Comparison of ENCODE assay signal across 14 mouse cellular contexts in genomic region chr11:59239428-59239785, GRCm38 (mm10). TPM values are rescaled to one million over a fixed set of nuclear protein-coding genes. Genes with fewer than 3 reads are reported as not detected.
DNase-seq lines count a peak whose midpoint lies in the region; ATAC-seq lines count a peak whose summit lies in the region.
"Had no signal": no experiment of that assay in that cellular context is flagged by ENCODE, and none has a peak within 500 bp of the region (broad histone marks: within the 10 kb centered on the region; RNA-seq: fewer than 3 reads in every experiment).

No protein-coding gene starts in this region.

- 0 out of 2 replicates have a peak overlapping the region, but pooled peaks have one; percentile 10 for H3K4me2 ChIP-seq in heart, embryonic 15.5 days
- 0 out of 2 replicates have a peak overlapping the region, but pooled peaks have one; percentile 0 for H3K4me2 ChIP-seq in limb, embryonic 13.5 days (replicated peaks)
- H3K4me2 ChIP-seq: liver, embryonic 12.5 days had no signal

- ATAC-seq in heart, embryonic 15.5 days (replicated peaks; ENCODE audit: insufficient number of reproducible peaks, insufficient read depth, low FRiP score, low read depth), result no peak
- ATAC-seq in limb, embryonic 13.5 days (ENCODE audit: low FRiP score, low read depth), result no peak
- no peak for ATAC-seq in monocyte, adult 5-6 weeks (replicated peaks; ENCODE audit: insufficient number of reproducible peaks, low FRiP score, low TSS enrichment, poor library complexity, severe bottlenecking)

- H3K27me3 ChIP-seq in heart, embryonic 15.5 days, result peaks cover 56% of the 10 kb centered on the region
- peaks cover 66% of the 10 kb centered on the region for H3K27me3 ChIP-seq in embryonic facial prominence, embryonic 10.5 days (replicated peaks; ENCODE audit: low read depth, poor library complexity, severe bottlenecking)
- peaks cover 37% of the 10 kb centered on the region for H3K27me3 ChIP-seq in limb, embryonic 13.5 days

- 50% methylated on average over 4 of the region's 4 CpGs for WGBS in heart, embryonic 15.5 days
- WGBS in embryonic facial prominence, embryonic 10.5 days, result 55% methylated on average over 4 of the region's 4 CpGs
- WGBS in limb, embryonic 13.5 days, result 19% methylated on average over 4 of the region's 4 CpGs

- H3K4me3 ChIP-seq in heart, embryonic 15.5 days, result no peak overlapping the region
- H3K4me3 ChIP-seq in embryonic facial prominence, embryonic 10.5 days, result peak overlapping the region; percentile 26; the same call in 1 of the 2 replicates
- H3K4me3 ChIP-seq in limb, embryonic 13.5 days, result no peak overlapping the region
- H3K4me3 ChIP-seq: layer of hippocampus, adult 2 months; liver, embryonic 12.5 days had no signal

- peaks cover 9% of the 10 kb centered on the region for H3K4me1 ChIP-seq in heart, embryonic 15.5 days (replicated peaks)
- H3K4me1 ChIP-seq in embryonic facial prominence, embryonic 10.5 days, result peaks cover 20% of the 10 kb centered on the region
- peaks cover 24% of the 10 kb centered on the region for H3K4me1 ChIP-seq in limb, embryonic 13.5 days

- no peak overlapping the region for H3K27ac ChIP-seq in heart, embryonic 15.5 days
- H3K27ac ChIP-seq in embryonic facial prominence, embryonic 10.5 days (replicated peaks), result peak overlapping the region; percentile 21; the same call in 1 of the 2 replicates
- no peak overlapping the region for H3K27ac ChIP-seq in limb, embryonic 13.5 days
- H3K27ac ChIP-seq: layer of hippocampus, adult 2 months; liver, embryonic 12.5 days had no signal

- H3K9ac ChIP-seq in heart, embryonic 15.5 days, result no peak overlapping the region
- H3K9ac ChIP-seq in limb, embryonic 13.5 days, result no peak overlapping the region
- H3K9ac ChIP-seq: liver, embryonic 12.5 days had no signal

- H3K36me3 ChIP-seq in heart, embryonic 15.5 days, result no peaks in the 10 kb centered on the region
- no peaks in the 10 kb centered on the region for H3K36me3 ChIP-seq in embryonic facial prominence, embryonic 10.5 days (replicated peaks)
- no peaks in the 10 kb centered on the region for H3K36me3 ChIP-seq in limb, embryonic 13.5 days
- H3K36me3 ChIP-seq: liver, embryonic 12.5 days had no signal

- no peak for DNase-seq in heart, adult 18-20 months
- no peak for DNase-seq in embryonic facial prominence, embryonic 10.5 days (ENCODE audit: low spot score)
- DNase-seq in forelimb bud, embryonic 11.5 days (ENCODE audit: low read depth, low spot score), result peak; percentile 20
- DNase-seq in urinary bladder, adult 2 months (ENCODE audit: low spot score), result no peak
- no peak for DNase-seq in layer of hippocampus, adult 8-10 months (ENCODE audit: low spot score in 2 of 2)

- no peaks in the 10 kb centered on the region for H3K9me3 ChIP-seq in heart, embryonic 15.5 days (replicated peaks)
- H3K9me3 ChIP-seq in embryonic facial prominence, embryonic 10.5 days, result no peaks in the 10 kb centered on the region
- no peaks in the 10 kb centered on the region for H3K9me3 ChIP-seq in limb, embryonic 13.5 days
- H3K9me3 ChIP-seq: liver, embryonic 12.5 days had no signal

RNA-seq across cellular contexts. Expression of gene Arf1, which starts 11.3 kb away (rescaled TPM):
- polyA plus RNA-seq in heart, embryonic 15.5 days (2015; fragmentation: Nextera tagmentation; extraction: Ambion mirVana), result 528 and 586 TPM in 2 replicates
- 100 to 1,000 TPM; 261 to 267 TPM for total RNA-seq in heart, adult 18-20 months (2021)
- 645 and 651 TPM in 2 replicates for polyA plus RNA-seq in embryonic facial prominence, embryonic 10.5 days (2016; fragmentation: Nextera tagmentation; extraction: Ambion mirVana)
- 702 and 716 TPM in 2 replicates for polyA plus RNA-seq in limb, embryonic 13.5 days (2015; fragmentation: Nextera tagmentation; extraction: Ambion mirVana)
- 337 to 405 TPM (median 396 TPM) in 3 replicates for total RNA-seq in monocyte, adult 5-6 weeks (2017)
- polyA plus RNA-seq in urinary bladder, adult 2 months (2012; rRNA removed), result 531 and 605 TPM in 2 replicates
- total RNA-seq in layer of hippocampus, adult 8-10 months (2022), result 100 to 1,000 TPM; 479 to 502 (median 488) TPM

RNA-seq across cellular contexts. Expression of gene 2310033P09Rik, which starts 31.3 kb away (rescaled TPM):
- 17.7 and 18.4 TPM in 2 replicates for polyA plus RNA-seq in heart, embryonic 15.5 days (2015; fragmentation: Nextera tagmentation; extraction: Ambion mirVana)
- total RNA-seq in heart, adult 18-20 months (2021), result 10 to 100 TPM in 1 of 2 experiments, 1 to 10 TPM in 1; 9.9 to 11.8 TPM
- polyA plus RNA-seq in embryonic facial prominence, embryonic 10.5 days (2016; fragmentation: Nextera tagmentation; extraction: Ambion mirVana), result 43.9 and 46.0 TPM in 2 replicates
- 34.1 and 37.4 TPM in 2 replicates for polyA plus RNA-seq in limb, embryonic 13.5 days (2015; fragmentation: Nextera tagmentation; extraction: Ambion mirVana)
- 8.9 to 16.8 TPM (median 16.4 TPM) in 3 replicates for total RNA-seq in monocyte, adult 5-6 weeks (2017)
- 23.8 and 26.1 TPM in 2 replicates for polyA plus RNA-seq in urinary bladder, adult 2 months (2012; rRNA removed)
- 10 to 100 TPM; 18.9 to 24.8 (median 22.0) TPM for total RNA-seq in layer of hippocampus, adult 8-10 months (2022)

RNA-seq across cellular contexts. Expression of gene Mrpl55, which starts 37.1 kb away (rescaled TPM):
- polyA plus RNA-seq in heart, embryonic 15.5 days (2015; fragmentation: Nextera tagmentation; extraction: Ambion mirVana), result 99.8 and 114 TPM in 2 replicates
- total RNA-seq in heart, adult 18-20 months (2021), result 100 to 1,000 TPM; 122 to 133 TPM
- polyA plus RNA-seq in embryonic facial prominence, embryonic 10.5 days (2016; fragmentation: Nextera tagmentation; extraction: Ambion mirVana), result 119 and 128 TPM in 2 replicates
- 90.5 and 91.5 TPM in 2 replicates for polyA plus RNA-seq in limb, embryonic 13.5 days (2015; fragmentation: Nextera tagmentation; extraction: Ambion mirVana)
- 21.2 to 48.1 TPM (median 23.8 TPM) in 3 replicates for total RNA-seq in monocyte, adult 5-6 weeks (2017)
- 35.2 and 35.4 TPM in 2 replicates for polyA plus RNA-seq in urinary bladder, adult 2 months (2012; rRNA removed)
- total RNA-seq in layer of hippocampus, adult 8-10 months (2022), result 10 to 100 TPM; 31.2 to 40.8 (median 36.1) TPM

RNA-seq across cellular contexts. Expression of gene Guk1, which starts 47.4 kb away (rescaled TPM):
- polyA plus RNA-seq in heart, embryonic 15.5 days (2015; fragmentation: Nextera tagmentation; extraction: Ambion mirVana), result 109 and 125 TPM in 2 replicates
- 100 to 1,000 TPM; 108 to 133 TPM for total RNA-seq in heart, adult 18-20 months (2021)
- 133 and 146 TPM in 2 replicates for polyA plus RNA-seq in embryonic facial prominence, embryonic 10.5 days (2016; fragmentation: Nextera tagmentation; extraction: Ambion mirVana)
- 136 and 138 TPM in 2 replicates for polyA plus RNA-seq in limb, embryonic 13.5 days (2015; fragmentation: Nextera tagmentation; extraction: Ambion mirVana)
- 23.1 to 45.9 TPM (median 32.7 TPM) in 3 replicates for total RNA-seq in monocyte, adult 5-6 weeks (2017)
- 99.0 and 118 TPM in 2 replicates for polyA plus RNA-seq in urinary bladder, adult 2 months (2012; rRNA removed)
- total RNA-seq in layer of hippocampus, adult 8-10 months (2022), result 100 to 1,000 TPM; 135 to 149 (median 141) TPM

RNA-seq across cellular contexts. Expression of gene Wnt3a, which starts 51.1 kb away (rescaled TPM):
- not detected in 2 replicates for polyA plus RNA-seq in heart, embryonic 15.5 days (2015; fragmentation: Nextera tagmentation; extraction: Ambion mirVana)
- not detected for total RNA-seq in heart, adult 18-20 months (2021)
- 0.77 and 1.7 TPM in 2 replicates for polyA plus RNA-seq in embryonic facial prominence, embryonic 10.5 days (2016; fragmentation: Nextera tagmentation; extraction: Ambion mirVana)
- polyA plus RNA-seq in limb, embryonic 13.5 days (2015; fragmentation: Nextera tagmentation; extraction: Ambion mirVana), result 2.6 and 3.1 TPM in 2 replicates
- total RNA-seq in monocyte, adult 5-6 weeks (2017), result not detected in 3 replicates
- polyA plus RNA-seq in urinary bladder, adult 2 months (2012; rRNA removed), result 0.03 TPM in 2 replicates
- total RNA-seq in layer of hippocampus, adult 8-10 months (2022), result under 1 TPM in 3 of 4 experiments, not detected in 1; 0.10 to 0.22 (median 0.16) TPM
- total RNA-seq: adrenal gland, postnatal 36 days; heart, postnatal 36 days; MEL had no signal
- polyA plus RNA-seq: kidney, adult 2 months; liver, embryonic 12.5 days had no signal
